Mouse (Mus musculus) natural killer cell, adult 2 months (primary cell): ENCODE measurements at regions not wholly inside any gene's neighbourhood (a gene's known extent, or its start where the extent isn't known, plus 50 kb on each side); places are given as distances from the start of the nearest gene placed in this dataset.

Experiments
- DNase-seq, 2 experiments: peaks; one replicate each; pipeline ENCODE4 v3.0.0; 2022; ENCODE audit warnings: low spot score in 2 of 2

- peak in 1 of 2 experiments; percentile 28 for DNase-seq
Observed at GRCm38 (mm10) chr1:88575917-88576669, 66.2 kb upstream of the Glrp1 start.

DNA sequence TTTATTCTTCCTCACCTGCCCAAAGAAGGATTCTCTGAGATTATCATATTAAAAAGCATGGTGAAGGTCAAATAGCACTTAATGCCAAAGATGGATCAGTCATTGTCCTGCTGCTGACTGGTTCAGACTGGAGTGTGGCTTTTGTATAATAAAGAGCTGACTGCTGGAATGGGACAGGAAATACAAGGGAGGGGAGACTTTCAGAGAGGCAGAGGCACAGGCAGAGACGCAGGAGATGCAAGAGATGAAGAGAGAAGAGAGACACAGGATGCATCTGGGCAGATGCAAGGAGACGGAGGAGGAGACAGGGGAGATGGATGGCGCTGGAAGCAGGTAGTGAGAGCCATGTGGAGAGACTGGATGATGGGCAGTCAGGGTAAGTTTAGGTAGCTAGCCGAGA lies 65.4 kb upstream of the Glrp1 start:
- no peak for DNase-seq

DNA sequence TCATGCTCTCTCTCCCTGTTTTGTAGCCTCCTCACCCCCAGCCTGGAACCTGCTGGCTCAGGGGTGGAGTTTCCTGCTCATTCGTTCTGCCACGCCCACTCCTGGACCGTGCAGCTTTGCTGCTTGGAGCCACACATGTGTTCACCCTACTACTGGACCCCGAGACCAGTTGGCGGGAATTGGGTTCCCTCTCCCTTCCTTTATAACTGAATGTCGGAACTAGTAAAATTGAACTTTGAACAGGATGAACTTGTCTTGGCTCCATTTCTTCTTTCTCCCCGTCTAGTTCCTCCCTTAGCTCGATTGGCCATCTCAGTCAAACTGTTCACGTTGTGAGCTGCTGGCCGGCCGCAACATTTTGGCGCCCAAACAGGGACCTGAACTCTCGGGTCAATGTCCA lies 62.3 kb upstream of the Glrp1 start:
- no peak for DNase-seq

DNA sequence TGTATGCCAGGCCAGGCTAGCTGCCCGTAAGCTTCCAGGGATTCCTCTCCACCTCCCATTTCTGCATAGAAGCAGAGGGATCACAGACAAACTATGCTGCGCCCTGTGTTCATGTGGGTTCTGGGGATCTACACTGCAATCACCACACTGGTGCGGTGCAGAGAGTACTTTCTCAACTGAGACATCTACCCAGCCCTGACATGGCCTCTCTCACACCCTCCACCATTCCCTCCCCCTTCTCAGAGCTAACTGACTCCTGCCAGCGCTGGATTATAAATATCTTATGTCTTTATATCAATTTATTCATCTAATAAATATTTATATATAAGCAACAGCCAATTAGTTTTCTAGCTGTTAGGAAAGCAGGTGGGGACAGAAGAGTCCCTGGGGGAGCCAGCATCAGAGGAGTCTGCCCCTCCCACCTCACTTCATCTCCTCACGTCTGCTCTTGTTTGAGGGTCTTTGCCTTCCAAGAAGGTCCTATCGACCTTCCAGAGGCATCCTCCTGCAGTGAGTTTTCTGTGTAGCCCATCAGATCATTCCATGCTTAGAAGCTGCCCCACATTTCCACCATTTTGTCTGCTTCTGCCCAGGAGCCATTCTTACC lies 58.7 kb upstream of the Glrp1 start:
- DNase-seq, result no peak

DNA sequence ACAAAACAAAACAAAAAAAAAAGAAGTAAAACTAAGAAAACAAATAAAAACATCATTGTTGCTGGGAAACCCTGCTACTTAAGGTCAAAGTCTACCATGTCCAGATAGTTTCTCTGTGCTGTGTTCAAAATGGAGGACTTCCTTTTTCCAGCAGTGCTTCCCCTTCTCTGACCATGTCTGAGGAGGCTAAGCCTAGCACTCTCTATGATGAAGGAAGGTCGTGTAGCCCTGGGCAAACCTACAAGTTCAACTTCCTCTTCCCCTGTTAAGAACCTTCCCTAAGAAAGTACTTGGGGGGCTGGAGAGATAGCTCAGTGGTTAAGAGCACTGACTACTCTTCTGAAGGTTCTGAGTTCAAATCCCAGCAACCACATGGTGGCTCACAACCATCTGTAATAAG lies 57.3 kb upstream of the Glrp1 start:
- DNase-seq, result no peak

GRCm38 (mm10) chr1:88566426-88566825 lies 56.6 kb upstream of the Glrp1 start:
- no peak for DNase-seq

DNA sequence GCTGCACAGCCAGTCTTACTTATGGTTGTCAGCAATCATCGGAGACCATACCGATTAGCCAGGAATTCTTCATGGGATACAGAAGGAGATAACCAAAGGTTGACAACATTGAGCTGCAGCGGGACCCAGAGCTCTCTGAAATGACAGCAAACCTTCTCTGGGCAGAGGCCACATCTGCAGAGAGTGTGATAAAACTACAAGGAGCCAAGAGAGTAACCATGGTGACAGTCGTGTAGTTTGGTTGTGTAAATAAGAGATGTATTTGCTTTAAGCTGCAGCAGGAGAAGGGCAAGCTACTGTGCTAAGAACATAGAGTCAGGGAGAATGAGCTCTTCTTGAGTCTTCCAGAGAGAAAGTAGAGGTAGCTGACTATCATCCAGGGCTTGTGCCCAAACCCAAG lies 55.0 kb upstream of the Glrp1 start:
- no peak for DNase-seq

GRCm38 (mm10) chr1:88562361-88562760 lies 52.5 kb upstream of the Glrp1 start:
- DNase-seq, result peak; percentile 87 to 89

DNA sequence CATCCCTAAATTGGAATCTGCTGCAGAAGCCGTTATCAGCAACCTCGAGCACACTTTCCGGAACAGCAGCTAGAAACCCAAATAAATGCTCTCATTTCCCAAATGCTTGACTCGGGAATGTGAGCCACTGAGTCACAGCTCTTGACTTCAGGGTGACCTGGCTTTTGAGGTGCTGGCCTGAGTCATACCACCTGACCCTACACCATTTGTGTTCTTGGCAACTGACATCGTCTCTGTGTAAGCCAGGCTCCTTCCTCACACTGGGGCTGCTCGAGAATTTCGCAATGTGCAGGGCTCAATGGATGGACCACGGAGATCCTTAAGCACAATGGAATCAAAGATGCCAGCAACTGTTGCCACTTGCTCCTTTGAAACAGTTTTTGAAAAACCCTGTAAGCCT lies 50.9 kb upstream of the Glrp1 start:
- DNase-seq, result no peak
